Mouse (Mus musculus) heart, embryonic 16.5 days (tissue): ENCODE measurements around the gene Adgrg3. TPM values are rescaled to one million over a fixed set of nuclear protein-coding genes. Genes with fewer than 3 reads are reported as not detected.
A peak's percentile ranks its signal among the peaks of the same experiment; 100 is the strongest.

ENCODE experiments used
- ATAC-seq: fragments of 200-750 bp; cut with Nextera tagmentation; replicated peaks from 2 replicates; pipeline ENCODE4 v1.8.0; 2017; ENCODE audit warnings: moderate number of reproducible peaks; ENCODE audit not compliant: insufficient read depth, low FRiP score; ENCODE audit errors: extremely low read depth
- H3K27ac ChIP-seq: fragments of 300-500 bp; sonication (generic); 2 replicates; pipeline ENCODE4 v1.5.1; 2014; ENCODE audit warnings: mild to moderate bottlenecking, low read length, control low read depth, moderate library complexity
- H3K27me3 ChIP-seq: fragments of 300-500 bp; sonication (generic); 2 replicates; pipeline ENCODE4 v1.6.1; 2014; ENCODE audit warnings: low read length, mixed read lengths; ENCODE audit not compliant: control insufficient read depth, insufficient read depth
- H3K36me3 ChIP-seq: fragments of 300-500 bp; sonication (generic); 2 replicates; pipeline ENCODE4 v1.6.1; 2014; ENCODE audit not compliant: control insufficient read depth, insufficient read depth
- H3K4me1 ChIP-seq: fragments of 300-500 bp; sonication (generic); 2 replicates; pipeline ENCODE4 v1.6.1; 2014; ENCODE audit warnings: low read length, mixed read lengths; ENCODE audit not compliant: control insufficient read depth, insufficient read depth
- H3K4me2 ChIP-seq: fragments of 300-500 bp; sonication (generic); 2 replicates; pipeline ENCODE4 v1.6.1; 2014; ENCODE audit warnings: low read depth, mild to moderate bottlenecking, control low read depth, low read length
- H3K4me3 ChIP-seq: fragments of 300-500 bp; sonication (generic); 2 replicates; pipeline ENCODE4 v1.5.1; 2014; ENCODE audit warnings: mild to moderate bottlenecking, control low read depth, low read length
- H3K9ac ChIP-seq: fragments of 300-500 bp; sonication (generic); 2 replicates; pipeline ENCODE4 v1.6.1; 2014; ENCODE audit warnings: low read length, control low read depth
- H3K9me3 ChIP-seq: fragments of 300-500 bp; sonication (generic); replicated peaks from 2 replicates; pipeline ENCODE4 v1.6.1; 2016; ENCODE audit warnings: low read length; ENCODE audit not compliant: control insufficient read depth
- WGBS: fragments of 180-500 bp; shearing (Covaris S2); extraction: QIAGEN DNeasy Blood & Tissue Kit; methylation state at CpG from one replicate; pipeline ENCODE4 v1.1.7; 2014; 5-methylcytosine and 5-hydroxymethylcytosine counted together
- polyA plus RNA-seq: library from polyadenylated mRNA; unstranded; fragments of >200 nt; fragmentation: Nextera tagmentation; extraction: Ambion mirVana; gene quantifications from 2 replicates; pipeline ENCODE4 v1.2.1, GENCODE M21; 2015

Adgrg3 gene
- polyA plus RNA-seq, 1 experiment from 2014 or later: 5.2 TPM

- Histone ChIP-seq H3K27me3 (no peaks in the 10 kb centered on the region), H3K27ac (no peak overlapping the region), H3K4me2 (no peak overlapping the region), H3K4me1 (peaks cover 11% of the 10 kb centered on the region), H3K9me3 (no peaks in the 10 kb centered on the region), H3K4me3 (no peak overlapping the region), H3K36me3 (no peaks in the 10 kb centered on the region), H3K9ac (no peak overlapping the region)
- no peak for ATAC-seq
- 70% methylated on average over 3 of the region's 3 CpGs for WGBS
Measured at GRCm38 (mm10) chr8:95078055-95078454, 60.6 kb downstream of the Adgrg3 start.

- H3K36me3 ChIP-seq: no peaks in the 10 kb centered on the region
- no peaks in the 10 kb centered on the region for H3K27me3 ChIP-seq
- 88% methylated on average over 4 of the region's 4 CpGs for WGBS
- H3K4me2 ChIP-seq: no peak overlapping the region
- no peak overlapping the region for H3K4me3 ChIP-seq
- H3K9me3 ChIP-seq: no peaks in the 10 kb centered on the region
- H3K4me1 ChIP-seq: peaks cover 11% of the 10 kb centered on the region
- no peak for ATAC-seq
- H3K27ac ChIP-seq: no peak overlapping the region
- no peak overlapping the region for H3K9ac ChIP-seq
Measured at GRCm38 (mm10) chr8:95079305-95079704, 61.8 kb downstream of the Adgrg3 start.

DNA sequence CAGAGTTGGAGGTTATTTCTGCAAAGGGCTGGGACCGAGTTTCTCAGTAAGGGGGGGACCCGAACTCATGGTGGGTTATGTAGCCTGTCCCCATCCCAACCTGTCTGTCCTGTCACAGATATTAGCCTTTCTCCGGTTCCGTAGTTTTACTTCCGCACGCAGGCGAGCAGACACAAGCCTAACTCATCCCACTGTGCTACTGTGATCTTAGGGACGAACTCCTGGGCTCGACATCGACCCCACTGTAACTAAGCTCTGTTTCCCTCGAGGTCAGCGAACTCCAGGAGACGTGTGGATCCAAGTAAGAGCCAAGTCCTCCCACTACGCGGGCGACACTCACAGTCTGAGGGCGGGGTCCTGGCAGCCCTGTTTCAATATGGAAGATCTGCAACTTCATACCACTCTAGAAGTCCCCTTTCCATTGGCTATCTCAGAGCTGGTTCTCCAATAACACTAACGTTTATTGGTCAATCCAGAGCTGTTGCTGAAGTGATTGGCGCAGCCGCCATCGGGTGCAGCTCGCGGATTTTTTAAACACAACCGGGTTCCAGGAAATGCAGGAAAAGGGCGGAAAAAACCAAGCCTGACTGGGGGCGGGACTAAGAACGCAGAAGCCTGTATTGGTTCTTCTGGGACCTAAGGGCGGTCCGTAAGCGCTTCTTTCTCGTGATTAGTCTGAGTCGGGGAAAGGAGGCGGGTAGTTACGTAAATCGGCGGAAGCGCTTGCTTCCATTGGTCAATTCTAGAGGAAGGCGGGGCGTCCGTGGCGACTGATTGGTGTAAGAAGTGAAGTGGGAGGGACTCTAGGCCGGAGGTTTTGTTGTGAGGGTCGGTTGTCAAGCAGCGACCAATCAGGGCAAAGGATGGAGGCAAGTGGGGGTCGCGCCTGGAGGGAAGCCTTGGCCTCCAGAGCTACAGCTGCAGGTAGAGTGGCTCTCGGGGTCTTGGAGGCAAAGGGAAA lies 63.2 kb downstream of the Adgrg3 start, which contains the start of gene Katnb1:
TSS of gene Katnb1 (plus strand) at position 806 of the 961 bp plus-strand sequence.
- H3K4me3 ChIP-seq: peak within 1 kb of the TSS; percentile 82
- H3K27me3 ChIP-seq: no peaks in the 10 kb centered on the region
- H3K4me2 ChIP-seq: peak within 1 kb of the TSS; percentile 92
- H3K9ac ChIP-seq: peak within 1 kb of the TSS; percentile 90
- WGBS: under 1% methylated on average over 47 of the region's 47 CpGs
- no peaks in the 10 kb centered on the region for H3K36me3 ChIP-seq
- ATAC-seq: peak; percentile 96
- peak within 1 kb of the TSS; percentile 86 for H3K27ac ChIP-seq
- peaks cover 11% of the 10 kb centered on the region for H3K4me1 ChIP-seq
- H3K9me3 ChIP-seq: no peaks in the 10 kb centered on the region

DNA sequence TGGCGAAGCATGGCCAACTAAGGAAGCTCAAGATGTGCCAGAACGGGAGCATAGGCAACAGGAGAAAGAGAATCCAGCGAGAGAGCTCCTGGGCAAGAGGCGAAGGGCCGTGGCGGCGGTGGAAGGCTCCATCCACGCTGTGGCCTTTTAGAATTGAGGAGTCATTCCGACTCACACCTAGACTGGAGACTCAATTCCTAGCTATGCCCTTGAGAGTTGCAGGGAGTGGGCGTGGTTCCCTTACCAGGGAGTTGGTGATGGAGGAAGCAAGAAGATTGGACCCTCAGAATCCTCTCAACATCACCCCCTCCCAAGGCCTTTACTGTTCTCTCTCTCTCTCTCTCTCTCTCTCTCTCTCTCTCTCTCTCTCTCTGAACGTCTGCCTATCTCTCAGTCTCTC lies 64.2 kb downstream of the Adgrg3 start:
- H3K9ac ChIP-seq: peak overlapping the region; percentile 90
- no peak for ATAC-seq
- H3K4me2 ChIP-seq: peak overlapping the region; percentile 92
- H3K4me1 ChIP-seq: peaks cover 11% of the 10 kb centered on the region
- WGBS: 6% methylated on average over 11 of the region's 11 CpGs
- no peaks in the 10 kb centered on the region for H3K27me3 ChIP-seq
- no peaks in the 10 kb centered on the region for H3K9me3 ChIP-seq
- H3K27ac ChIP-seq: peak overlapping the region; percentile 47
- no peaks in the 10 kb centered on the region for H3K36me3 ChIP-seq
- H3K4me3 ChIP-seq: peak overlapping the region; percentile 82

DNA sequence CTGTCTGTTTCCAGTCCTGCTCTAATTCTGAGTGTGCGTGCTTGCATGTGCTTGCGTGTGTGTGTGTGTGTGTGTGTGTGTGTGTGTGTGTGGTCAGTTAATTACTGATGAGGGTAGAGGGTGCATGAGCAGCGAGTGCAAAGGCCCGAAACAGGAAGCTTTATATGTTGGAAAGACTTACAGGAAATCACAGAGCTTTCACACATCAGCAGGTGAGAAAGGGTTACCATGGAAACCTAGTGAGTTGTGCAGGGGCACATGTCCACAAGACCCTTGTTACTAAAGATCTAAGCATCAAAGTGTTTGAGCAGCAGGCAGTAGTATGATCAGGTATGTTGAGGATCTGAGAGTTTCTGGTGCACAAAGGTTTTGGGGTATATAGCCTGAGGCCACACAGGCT lies 66.8 kb downstream of the Adgrg3 start:
- no peak for ATAC-seq
- no peak overlapping the region for H3K27ac ChIP-seq
- 86% methylated on average over 4 of the region's 4 CpGs for WGBS
- H3K4me2 ChIP-seq: no peak overlapping the region
- no peak overlapping the region for H3K9ac ChIP-seq
- H3K27me3 ChIP-seq: no peaks in the 10 kb centered on the region
- H3K4me1 ChIP-seq: peaks cover 11% of the 10 kb centered on the region
- H3K36me3 ChIP-seq: 0 out of 2 replicates have a peak, but pooled peaks cover 2% of the 10 kb centered on the region
- no peaks in the 10 kb centered on the region for H3K9me3 ChIP-seq
- H3K4me3 ChIP-seq: no peak overlapping the region

DNA sequence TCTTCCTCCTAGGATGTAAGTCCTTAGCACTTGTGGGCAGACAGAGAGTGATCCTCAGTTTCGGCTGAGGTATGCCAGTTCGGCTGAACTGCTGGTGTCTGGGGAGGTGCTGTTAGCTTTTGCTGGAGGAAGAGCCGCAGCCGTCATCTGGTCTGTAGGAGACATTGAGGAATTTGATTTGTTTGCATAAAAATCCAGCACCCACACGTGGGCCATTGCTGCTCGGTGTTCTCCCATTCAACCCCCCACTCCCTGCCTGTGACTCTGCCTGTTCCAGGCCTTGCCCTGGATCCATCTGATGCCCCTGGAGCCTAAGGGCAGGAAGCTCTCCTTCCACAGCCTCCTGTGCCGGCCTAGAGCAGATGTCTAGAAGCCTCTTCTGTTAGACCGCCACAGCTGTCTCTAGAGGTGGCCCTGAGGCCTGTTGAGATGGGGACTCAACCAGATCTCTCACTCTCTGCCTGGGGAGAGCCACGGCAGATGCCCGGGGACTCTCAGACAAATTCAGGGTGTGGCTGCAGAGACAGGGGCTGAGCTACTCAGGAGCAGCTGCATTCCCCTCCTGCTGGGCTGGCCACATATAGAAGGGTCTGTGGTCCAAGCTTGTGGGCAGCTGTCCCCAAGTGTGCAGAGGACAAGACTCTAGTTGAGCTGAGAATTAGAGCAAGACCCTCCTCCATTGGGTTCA lies 67.4 kb downstream of the Adgrg3 start:
- no peak overlapping the region for H3K4me3 ChIP-seq
- no peaks in the 10 kb centered on the region for H3K9me3 ChIP-seq
- H3K27ac ChIP-seq: no peak overlapping the region
- 0 out of 2 replicates have a peak, but pooled peaks cover 2% of the 10 kb centered on the region for H3K36me3 ChIP-seq
- H3K4me1 ChIP-seq: peaks cover 11% of the 10 kb centered on the region
- WGBS: 85% methylated on average over 10 of the region's 10 CpGs
- H3K9ac ChIP-seq: no peak overlapping the region
- no peaks in the 10 kb centered on the region for H3K27me3 ChIP-seq
- H3K4me2 ChIP-seq: no peak overlapping the region
- no peak for ATAC-seq

DNA sequence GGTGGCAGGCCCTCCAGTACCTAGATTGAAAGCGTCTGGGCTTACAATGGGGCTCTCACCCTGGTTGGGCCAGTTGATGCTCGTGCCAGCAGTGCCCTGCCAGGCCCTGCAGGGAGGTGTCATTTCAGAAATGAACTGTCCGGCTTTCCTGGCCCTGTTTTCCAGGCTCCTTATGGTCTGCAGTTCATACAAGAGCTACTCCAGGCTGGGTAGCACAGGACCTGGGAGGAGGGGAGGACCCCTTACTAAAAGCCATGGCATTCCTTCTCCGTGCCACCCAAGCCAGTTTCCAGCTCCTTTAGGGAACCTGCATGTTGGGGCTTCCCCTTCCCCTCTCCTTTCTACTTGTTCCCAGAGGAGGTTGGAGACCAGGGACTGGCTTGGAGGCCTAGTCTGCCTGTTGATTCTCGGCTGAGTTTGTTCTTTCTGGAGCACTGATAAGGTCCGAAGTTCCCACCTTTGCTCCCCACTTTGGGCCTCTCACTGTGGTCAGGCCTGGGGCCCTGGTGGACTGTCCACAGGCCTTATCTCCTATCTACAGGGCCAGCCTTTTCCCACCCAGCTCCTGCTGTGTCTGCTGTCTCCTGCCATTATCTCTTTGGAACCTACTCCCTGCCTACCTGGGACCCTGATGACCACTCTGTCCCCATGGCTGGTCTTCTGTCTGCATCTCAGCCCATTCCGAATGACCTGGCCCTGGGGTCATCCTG lies 68.1 kb downstream of the Adgrg3 start:
- H3K36me3 ChIP-seq: 0 out of 2 replicates have a peak, but pooled peaks cover 2% of the 10 kb centered on the region
- H3K4me1 ChIP-seq: peaks cover 9% of the 10 kb centered on the region
- H3K4me2 ChIP-seq: no peak overlapping the region
- H3K4me3 ChIP-seq: no peak overlapping the region
- WGBS: 67% methylated on average over 7 of the region's 7 CpGs
- H3K27ac ChIP-seq: no peak overlapping the region
- no peaks in the 10 kb centered on the region for H3K9me3 ChIP-seq
- no peak for ATAC-seq
- H3K9ac ChIP-seq: no peak overlapping the region
- no peaks in the 10 kb centered on the region for H3K27me3 ChIP-seq

DNA sequence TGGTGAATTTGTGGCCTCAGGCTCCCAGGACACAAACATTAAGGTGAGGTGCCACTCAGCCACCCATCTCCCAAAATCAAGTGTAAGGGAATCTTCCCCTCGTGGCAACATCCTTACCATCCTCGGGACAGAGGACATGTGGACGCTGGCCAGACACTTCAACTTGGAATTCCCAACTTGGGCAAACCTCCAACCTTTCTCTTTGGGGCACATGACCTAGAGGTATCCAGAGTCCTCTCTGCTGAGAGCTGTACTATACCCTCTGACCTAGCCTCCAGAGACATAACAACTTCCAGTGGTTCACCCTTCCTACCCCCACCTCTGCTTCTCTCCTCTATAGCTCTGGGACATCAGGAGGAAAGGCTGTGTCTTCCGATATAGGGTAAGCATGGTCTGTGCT lies 76.1 kb downstream of the Adgrg3 start:
- Histone ChIP-seq H3K27me3 (no peaks in the 10 kb centered on the region), H3K9ac (no peak overlapping the region), H3K4me1 (peaks cover 6% of the 10 kb centered on the region; the same call in 1 of the 2 replicates), H3K27ac (no peak overlapping the region), H3K4me2 (no peak overlapping the region), H3K4me3 (no peak overlapping the region), H3K9me3 (no peaks in the 10 kb centered on the region), H3K36me3 (peaks cover 17% of the 10 kb centered on the region)
- WGBS: 63% methylated on average over 4 of the region's 4 CpGs
- ATAC-seq: peak; percentile 47; the same call in 1 of the 2 replicates
